Mouse (Mus musculus): Measurements from ENCODE around the gene Qpct. TPM values are rescaled to one million over a fixed set of nuclear protein-coding genes. Genes with fewer than 3 reads are reported as not detected.

Qpct gene
- polyA plus RNA-seq, 1 experiment from 2014 or later: 24.8 TPM

DNA sequence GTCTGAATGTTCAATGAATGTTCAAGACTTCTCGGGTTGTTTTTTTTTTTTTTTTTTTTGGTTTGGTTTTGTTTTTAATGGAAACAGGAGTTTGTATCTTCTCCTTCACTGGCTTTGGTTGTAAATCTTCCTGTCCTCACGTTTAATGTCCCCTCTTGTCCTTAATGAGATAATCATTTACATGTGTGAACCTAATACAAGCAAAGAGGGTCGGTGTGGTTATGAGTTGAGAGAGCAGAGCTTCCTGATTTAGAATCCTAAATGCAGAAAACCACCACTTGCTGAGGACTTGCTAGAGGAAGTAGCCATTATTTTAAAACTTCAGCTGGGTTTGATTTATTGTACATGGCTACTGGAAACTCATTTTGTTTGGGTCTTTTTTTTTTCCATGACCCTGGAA lies 29.0 kb upstream of the Qpct start:
- Histone ChIP-seq H3K4me3 (ENCODE audit: low read length) (no peak overlapping the region), H3K4me2 (ENCODE audit: low read depth, low read length) (no peak overlapping the region), H3K27ac (ENCODE audit: low read length) (no peak overlapping the region), H3K9ac (ENCODE audit: low read length) (no peak overlapping the region), H3K9me3 (replicated peaks; ENCODE audit: control insufficient read depth, low read length) (no peaks in the 10 kb centered on the region), H3K4me1 (ENCODE audit: control insufficient read depth, insufficient read depth, low read length) (peaks cover 13% of the 10 kb centered on the region), H3K27me3 (ENCODE audit: control insufficient read depth, insufficient read depth, low read length) (no peaks in the 10 kb centered on the region), H3K36me3 (ENCODE audit: control insufficient read depth, insufficient read depth) (no peaks in the 10 kb centered on the region)
- 50% methylated on average over 3 of the region's 3 CpGs for WGBS
- no peak for ATAC-seq (replicated peaks; ENCODE audit: extremely low read depth, insufficient read depth, low FRiP score)

GRCm38 (mm10) chr17:79024544-79024943 lies 27.2 kb upstream of the Qpct start:
- H3K4me3 ChIP-seq (ENCODE audit: low read length): no peak overlapping the region
- WGBS: 78% methylated on average over 4 of the region's 4 CpGs
- H3K9me3 ChIP-seq (replicated peaks; ENCODE audit: control insufficient read depth, low read length): no peaks in the 10 kb centered on the region
- ATAC-seq (replicated peaks; ENCODE audit: extremely low read depth, insufficient read depth, low FRiP score): no peak
- H3K9ac ChIP-seq (ENCODE audit: low read length): no peak overlapping the region
- 0 out of 2 replicates have a peak, but pooled peaks cover 2% of the 10 kb centered on the region for H3K4me1 ChIP-seq (ENCODE audit: control insufficient read depth, insufficient read depth, low read length)
- H3K27me3 ChIP-seq (ENCODE audit: control insufficient read depth, insufficient read depth, low read length): no peaks in the 10 kb centered on the region
- no peak overlapping the region for H3K4me2 ChIP-seq (ENCODE audit: low read depth, low read length)
- no peaks in the 10 kb centered on the region for H3K36me3 ChIP-seq (ENCODE audit: control insufficient read depth, insufficient read depth)
- no peak overlapping the region for H3K27ac ChIP-seq (ENCODE audit: low read length)

DNA sequence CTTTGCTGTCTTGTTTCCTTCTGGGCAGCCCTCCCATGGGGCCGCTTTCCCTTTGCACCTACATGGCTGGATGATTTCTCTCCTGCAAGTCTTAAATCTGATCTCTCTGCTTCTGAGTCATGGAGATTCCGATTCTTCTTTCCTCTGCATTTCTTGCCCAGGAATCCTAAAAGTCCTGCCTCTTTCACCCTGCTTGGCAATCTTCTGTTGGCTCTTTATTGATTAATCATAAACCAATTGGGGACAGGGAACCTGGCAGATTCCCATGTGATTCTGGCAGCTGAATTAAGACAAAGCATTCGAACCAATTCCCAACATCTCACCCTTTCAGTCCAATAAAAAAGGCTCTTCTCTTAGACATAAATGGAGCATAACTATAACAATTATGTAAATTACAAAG lies 22.5 kb upstream of the Qpct start:
- Histone ChIP-seq H3K36me3 (ENCODE audit: control insufficient read depth, insufficient read depth) (no peaks in the 10 kb centered on the region), H3K4me2 (ENCODE audit: low read depth, low read length) (no peak overlapping the region), H3K4me1 (ENCODE audit: control insufficient read depth, insufficient read depth, low read length) (0 out of 2 replicates have a peak, but pooled peaks cover 2% of the 10 kb centered on the region), H3K4me3 (ENCODE audit: low read length) (no peak overlapping the region), H3K27me3 (ENCODE audit: control insufficient read depth, insufficient read depth, low read length) (no peaks in the 10 kb centered on the region), H3K9me3 (replicated peaks; ENCODE audit: control insufficient read depth, low read length) (peaks cover 4% of the 10 kb centered on the region; the same call in 1 of the 2 replicates), H3K27ac (ENCODE audit: low read length) (no peak overlapping the region), H3K9ac (ENCODE audit: low read length) (no peak overlapping the region)
- WGBS: 58% methylated on average over 3 of the region's 3 CpGs
- ATAC-seq (replicated peaks; ENCODE audit: extremely low read depth, insufficient read depth, low FRiP score): no peak

- Histone ChIP-seq H3K27me3 (ENCODE audit: control insufficient read depth, insufficient read depth, low read length) (no peaks in the 10 kb centered on the region), H3K4me3 (ENCODE audit: low read length) (no peak overlapping the region), H3K4me1 (ENCODE audit: control insufficient read depth, insufficient read depth, low read length) (0 out of 2 replicates have a peak, but pooled peaks cover 2% of the 10 kb centered on the region), H3K27ac (ENCODE audit: low read length) (no peak overlapping the region), H3K36me3 (ENCODE audit: control insufficient read depth, insufficient read depth) (no peaks in the 10 kb centered on the region), H3K9me3 (replicated peaks; ENCODE audit: control insufficient read depth, low read length) (peaks cover 4% of the 10 kb centered on the region; the same call in 1 of the 2 replicates), H3K4me2 (ENCODE audit: low read depth, low read length) (no peak overlapping the region), H3K9ac (ENCODE audit: low read length) (no peak overlapping the region)
- WGBS: 84% methylated on average over 5 of the region's 5 CpGs
- ATAC-seq (replicated peaks; ENCODE audit: extremely low read depth, insufficient read depth, low FRiP score): no peak
Observed at GRCm38 (mm10) chr17:79031569-79031968, 20.1 kb upstream of the Qpct start.

- no peak for ATAC-seq (replicated peaks; ENCODE audit: extremely low read depth, insufficient read depth, low FRiP score)
- Histone ChIP-seq H3K36me3 (ENCODE audit: control insufficient read depth, insufficient read depth) (no peaks in the 10 kb centered on the region), H3K4me1 (ENCODE audit: control insufficient read depth, insufficient read depth, low read length) (0 out of 2 replicates have a peak, but pooled peaks cover 2% of the 10 kb centered on the region), H3K27me3 (ENCODE audit: control insufficient read depth, insufficient read depth, low read length) (no peaks in the 10 kb centered on the region), H3K27ac (ENCODE audit: low read length) (no peak overlapping the region), H3K4me2 (ENCODE audit: low read depth, low read length) (no peak overlapping the region), H3K9ac (ENCODE audit: low read length) (no peak overlapping the region), H3K4me3 (ENCODE audit: low read length) (no peak overlapping the region), H3K9me3 (replicated peaks; ENCODE audit: control insufficient read depth, low read length) (peaks cover 4% of the 10 kb centered on the region; the same call in 1 of the 2 replicates)
- 75% methylated on average over 4 of the region's 4 CpGs for WGBS
Observed at GRCm38 (mm10) chr17:79032782-79033181, 18.9 kb upstream of the Qpct start.

- H3K9me3 ChIP-seq (replicated peaks; ENCODE audit: control insufficient read depth, low read length): no peaks in the 10 kb centered on the region
- H3K36me3 ChIP-seq (ENCODE audit: control insufficient read depth, insufficient read depth): no peaks in the 10 kb centered on the region
- no peaks in the 10 kb centered on the region for H3K4me1 ChIP-seq (ENCODE audit: control insufficient read depth, insufficient read depth, low read length)
- H3K27ac ChIP-seq (ENCODE audit: low read length): no peak overlapping the region
- H3K9ac ChIP-seq (ENCODE audit: low read length): no peak overlapping the region
- H3K4me2 ChIP-seq (ENCODE audit: low read depth, low read length): no peak overlapping the region
- H3K27me3 ChIP-seq (ENCODE audit: control insufficient read depth, insufficient read depth, low read length): no peaks in the 10 kb centered on the region
- no peak for ATAC-seq (replicated peaks; ENCODE audit: extremely low read depth, insufficient read depth, low FRiP score)
- no peak overlapping the region for H3K4me3 ChIP-seq (ENCODE audit: low read length)
Observed at GRCm38 (mm10) chr17:79039660-79040059, 12.0 kb upstream of the Qpct start.

- H3K27me3 ChIP-seq (ENCODE audit: control insufficient read depth, insufficient read depth, low read length): no peaks in the 10 kb centered on the region
- ATAC-seq (replicated peaks; ENCODE audit: extremely low read depth, insufficient read depth, low FRiP score): no peak
- no peaks in the 10 kb centered on the region for H3K4me1 ChIP-seq (ENCODE audit: control insufficient read depth, insufficient read depth, low read length)
- no peak overlapping the region for H3K4me2 ChIP-seq (ENCODE audit: low read depth, low read length)
- H3K9ac ChIP-seq (ENCODE audit: low read length): no peak overlapping the region
- WGBS: 88% methylated on average over 2 of the region's 2 CpGs
- no peaks in the 10 kb centered on the region for H3K36me3 ChIP-seq (ENCODE audit: control insufficient read depth, insufficient read depth)
- no peak overlapping the region for H3K27ac ChIP-seq (ENCODE audit: low read length)
- H3K9me3 ChIP-seq (replicated peaks; ENCODE audit: control insufficient read depth, low read length): no peaks in the 10 kb centered on the region
- H3K4me3 ChIP-seq (ENCODE audit: low read length): no peak overlapping the region
Observed at GRCm38 (mm10) chr17:79043705-79044104, 8.0 kb upstream of the Qpct start.

- peaks cover 2% of the 10 kb centered on the region; the same call in 1 of the 2 replicates for H3K4me1 ChIP-seq (ENCODE audit: control insufficient read depth, insufficient read depth, low read length)
- H3K4me3 ChIP-seq (ENCODE audit: low read length): peak overlapping the region; percentile 77
- H3K4me2 ChIP-seq (ENCODE audit: low read depth, low read length): peak overlapping the region; percentile 99
- no peaks in the 10 kb centered on the region for H3K36me3 ChIP-seq (ENCODE audit: control insufficient read depth, insufficient read depth)
- ATAC-seq (replicated peaks; ENCODE audit: extremely low read depth, insufficient read depth, low FRiP score): peak; percentile 94
- H3K27ac ChIP-seq (ENCODE audit: low read length): peak overlapping the region; percentile 65
- H3K9me3 ChIP-seq (replicated peaks; ENCODE audit: control insufficient read depth, low read length): no peaks in the 10 kb centered on the region
- H3K9ac ChIP-seq (ENCODE audit: low read length): peak overlapping the region; percentile 74
- no peaks in the 10 kb centered on the region for H3K27me3 ChIP-seq (ENCODE audit: control insufficient read depth, insufficient read depth, low read length)
- under 1% methylated on average over 45 of the region's 45 CpGs for WGBS
Observed at GRCm38 (mm10) chr17:79052088-79052812, 544 bp downstream of the Qpct start.

- Histone ChIP-seq H3K4me3 (ENCODE audit: low read length) (no peak overlapping the region), H3K27ac (ENCODE audit: low read length) (no peak overlapping the region), H3K4me2 (ENCODE audit: low read depth, low read length) (no peak overlapping the region), H3K36me3 (ENCODE audit: control insufficient read depth, insufficient read depth) (no peaks in the 10 kb centered on the region), H3K9me3 (replicated peaks; ENCODE audit: control insufficient read depth, low read length) (no peaks in the 10 kb centered on the region), H3K9ac (ENCODE audit: low read length) (no peak overlapping the region), H3K4me1 (ENCODE audit: control insufficient read depth, insufficient read depth, low read length) (peaks cover 2% of the 10 kb centered on the region; the same call in 1 of the 2 replicates), H3K27me3 (ENCODE audit: control insufficient read depth, insufficient read depth, low read length) (no peaks in the 10 kb centered on the region)
- no peak for ATAC-seq (replicated peaks; ENCODE audit: extremely low read depth, insufficient read depth, low FRiP score)
- whole genome bisulfite sequencing: 60% methylated on average over 6 of the region's 6 CpGs
Observed at GRCm38 (mm10) chr17:79058271-79058670, 6.6 kb downstream of the Qpct start.
